Mouse (Mus musculus) spleen, adult 12 weeks (tissue): ENCODE data around the gene Shisa6.

Source experiments
- DNase-seq: peaks from one replicate; pipeline ENCODE4 v3.0.0; 2022; ENCODE audit warnings: low spot score

The Shisa6 gene

GRCm38 (mm10) chr11:66232891-66233290 lies 292.9 kb downstream of the Shisa6 start:
- no peak for DNase-seq

DNA sequence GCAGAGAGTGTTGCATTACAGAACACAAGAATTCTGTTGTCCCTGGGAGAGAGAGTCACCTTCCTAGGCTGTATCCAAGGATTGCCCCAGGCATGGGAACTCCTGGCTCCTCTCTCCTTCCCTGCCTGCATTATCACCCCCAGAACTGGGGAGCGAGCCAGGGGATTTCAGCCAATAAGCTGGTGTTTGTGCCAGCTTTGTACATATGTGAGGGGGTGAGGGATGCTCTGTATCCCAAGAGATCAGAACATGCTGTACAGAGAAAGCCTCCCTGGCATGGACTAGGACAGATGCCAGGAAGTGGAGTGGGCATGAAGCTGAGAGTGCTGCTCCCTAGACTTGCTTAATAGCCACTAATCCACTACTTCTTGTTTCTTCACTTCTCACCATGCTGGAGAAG lies 303.6 kb downstream of the Shisa6 start:
- DNase-seq: no peak

- DNase-seq: no peak
These were observed 307.3 kb downstream of the Shisa6 start for GRCm38 (mm10) chr11:66218469-66218868.

DNA sequence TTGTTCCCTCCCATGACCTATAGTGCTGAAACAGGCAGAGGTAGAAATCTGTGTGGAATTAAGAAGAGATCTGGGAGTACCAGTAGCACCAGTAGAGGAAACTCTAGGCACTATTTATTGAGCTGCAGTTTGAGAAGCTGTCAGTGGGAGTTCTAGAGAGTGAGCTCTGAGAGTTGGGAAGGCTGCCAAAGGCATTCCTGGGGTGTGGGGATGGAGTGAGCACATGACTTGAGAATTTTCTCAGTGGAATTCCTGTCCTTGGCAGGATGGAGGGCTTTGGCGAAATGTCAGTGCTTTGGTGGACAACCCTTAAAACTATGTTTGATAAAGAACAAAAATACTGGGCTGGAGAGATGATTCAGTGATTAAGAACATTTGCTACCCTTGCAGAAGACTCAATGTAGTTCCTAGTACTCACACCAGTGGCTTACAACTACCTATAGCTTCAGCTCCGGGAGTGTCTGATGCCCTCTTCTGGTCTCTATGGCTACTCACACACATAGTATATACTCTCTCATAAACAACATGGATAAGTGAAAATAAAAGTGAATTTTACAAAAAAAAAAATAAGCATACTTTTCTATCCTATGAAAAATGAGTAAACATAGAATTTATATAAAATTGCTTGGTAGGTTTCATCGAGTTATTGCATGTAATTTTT lies 337.0 kb downstream of the Shisa6 start:
- no peak for DNase-seq

DNA sequence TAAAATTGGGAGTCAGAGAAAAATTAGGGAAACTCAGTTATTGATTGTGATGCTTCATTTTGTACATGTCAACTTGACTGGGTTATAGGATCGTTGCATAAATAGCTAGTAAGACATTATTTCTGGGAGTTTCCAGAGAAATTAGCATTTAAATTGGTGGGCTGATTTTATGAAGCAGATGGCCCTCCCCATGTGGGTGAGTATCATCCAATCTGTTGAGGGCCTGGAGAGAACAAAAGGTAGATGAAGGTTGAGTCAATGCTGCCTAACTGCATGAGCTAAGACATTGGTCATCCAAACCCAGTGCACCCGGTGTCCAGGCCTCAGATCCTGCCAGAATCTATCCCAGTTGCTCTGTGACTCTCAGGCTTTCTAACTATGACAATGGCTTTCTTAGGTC lies 337.6 kb downstream of the Shisa6 start:
- no peak for DNase-seq

DNA sequence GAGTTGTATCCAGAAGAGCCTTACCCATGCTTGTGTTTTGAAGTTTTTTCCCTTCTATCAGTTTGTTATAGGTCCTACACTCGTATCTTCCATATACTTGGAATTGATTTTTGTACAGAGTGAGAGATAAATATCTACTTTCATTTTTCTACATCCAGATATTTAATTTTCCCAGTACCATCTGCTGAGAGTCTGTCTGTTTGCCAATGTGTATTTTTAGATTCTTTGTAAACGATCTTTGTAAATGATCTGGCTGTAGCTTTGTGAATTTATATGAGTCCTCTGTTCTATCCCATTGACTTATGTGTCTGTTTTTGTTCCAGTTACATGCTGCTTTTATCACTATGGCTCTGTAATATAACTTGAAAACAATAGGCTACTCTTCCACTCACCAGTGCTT lies 348.0 kb downstream of the Shisa6 start:
- DNase-seq: no peak

GRCm38 (mm10) chr11:66167801-66168651 lies 357.7 kb downstream of the Shisa6 start, which contains the start of gene Dnah9:
Gene Dnah9 (minus strand): TSS chr11:66168551.
- no peak for DNase-seq

- no peak for DNase-seq
These were observed 361.7 kb downstream of the Shisa6 start for GRCm38 (mm10) chr11:66164022-66164421.
